Mouse (Mus musculus) neural tube, embryonic 14.5 days (tissue): ENCODE data around the gene Fat2. TPM values are rescaled to one million over a fixed set of nuclear protein-coding genes. Genes with fewer than 3 reads are reported as not detected.

Experiments used
- ATAC-seq: fragments of 200-750 bp; cut with Nextera tagmentation; 2 replicates; pipeline ENCODE4 v1.8.0; 2017; ENCODE audit warnings: low read depth, mild to moderate bottlenecking, moderate TSS enrichment, moderate library complexity
- H3K27ac ChIP-seq: fragments of 300-500 bp; sonication (generic); 2 replicates; pipeline ENCODE4 v1.5.1; 2014; ENCODE audit warnings: low read depth, mild to moderate bottlenecking, control low read depth, low read length, moderate library complexity, mixed read lengths
- H3K27me3 ChIP-seq: fragments of 300-500 bp; sonication (generic); 2 replicates; pipeline ENCODE4 v1.6.1; 2014; ENCODE audit warnings: low read length; ENCODE audit not compliant: control insufficient read depth, insufficient read depth
- H3K36me3 ChIP-seq: fragments of 300-500 bp; sonication (generic); 2 replicates; pipeline ENCODE4 v1.6.1; 2014; ENCODE audit warnings: low read length, mixed read lengths; ENCODE audit not compliant: control insufficient read depth, insufficient read depth
- H3K4me1 ChIP-seq: fragments of 300-500 bp; sonication (generic); 2 replicates; pipeline ENCODE4 v1.6.1; 2014; ENCODE audit warnings: low read length; ENCODE audit not compliant: control insufficient read depth, insufficient read depth
- H3K4me2 ChIP-seq: fragments of 300-500 bp; sonication (generic); 2 replicates; pipeline ENCODE4 v1.6.1; 2014; ENCODE audit warnings: mild to moderate bottlenecking, low read depth, low read length, control low read depth
- H3K4me3 ChIP-seq: fragments of 300-500 bp; sonication (generic); 2 replicates; pipeline ENCODE4 v1.5.1; 2014; ENCODE audit warnings: low read depth, low read length, control low read depth, mixed read lengths
- H3K9ac ChIP-seq: fragments of 300-500 bp; sonication (generic); replicated peaks from 2 replicates; pipeline ENCODE4 v1.6.1; 2014; ENCODE audit warnings: low read depth, mild to moderate bottlenecking, control low read depth, low read length, mixed read lengths
- H3K9me3 ChIP-seq: fragments of 300-500 bp; sonication (generic); 2 replicates; pipeline ENCODE4 v1.6.1; 2016; ENCODE audit warnings: low read length; ENCODE audit not compliant: control insufficient read depth
- WGBS: fragments of 180-500 bp; shearing (Covaris S2); extraction: QIAGEN DNeasy Blood & Tissue Kit; methylation state at CpG from one replicate; pipeline ENCODE4 v1.1.7; 2014; 5-methylcytosine and 5-hydroxymethylcytosine counted together
- polyA plus RNA-seq: library from polyadenylated mRNA; unstranded; fragments of >200 nt; fragmentation: Nextera tagmentation; extraction: Ambion mirVana; gene quantifications from 2 replicates; pipeline ENCODE4 v1.2.1, GENCODE M21; 2014

Gene Fat2
- polyA plus RNA-seq, 1 experiment from 2014 or later, result not detected

GRCm38 (mm10) chr11:55234791-55235190 lies 101.6 kb downstream of the Fat2 start:
- Histone ChIP-seq H3K27ac (no peak overlapping the region), H3K4me2 (no peak overlapping the region), H3K36me3 (peaks cover 7% of the 10 kb centered on the region), H3K27me3 (no peaks in the 10 kb centered on the region), H3K4me1 (no peaks in the 10 kb centered on the region), H3K4me3 (no peak overlapping the region), H3K9ac (no peak overlapping the region), H3K9me3 (no peaks in the 10 kb centered on the region)
- 91% methylated on average over 4 of the region's 4 CpGs for WGBS
- no peak for ATAC-seq

- Histone ChIP-seq H3K4me2 (no peak overlapping the region), H3K4me1 (no peaks in the 10 kb centered on the region), H3K9me3 (no peaks in the 10 kb centered on the region), H3K4me3 (no peak overlapping the region), H3K9ac (no peak overlapping the region), H3K36me3 (peaks cover 7% of the 10 kb centered on the region), H3K27me3 (no peaks in the 10 kb centered on the region), H3K27ac (no peak overlapping the region)
- ATAC-seq, result no peak
- 94% methylated on average over 7 of the region's 7 CpGs for WGBS
These were observed 102.1 kb downstream of the Fat2 start for GRCm38 (mm10) chr11:55234288-55234687.

GRCm38 (mm10) chr11:55231034-55231433 lies 105.3 kb downstream of the Fat2 start:
- Histone ChIP-seq H3K9me3 (no peaks in the 10 kb centered on the region), H3K27ac (no peak overlapping the region), H3K9ac (no peak overlapping the region), H3K4me2 (no peak overlapping the region), H3K36me3 (peaks cover 13% of the 10 kb centered on the region), H3K4me1 (no peaks in the 10 kb centered on the region), H3K4me3 (no peak overlapping the region), H3K27me3 (no peaks in the 10 kb centered on the region)
- no peak for ATAC-seq
- WGBS, result 94% methylated on average over 6 of the region's 6 CpGs

- Histone ChIP-seq H3K27ac (no peak overlapping the region), H3K36me3 (peaks cover 28% of the 10 kb centered on the region), H3K9ac (no peak overlapping the region), H3K27me3 (no peaks in the 10 kb centered on the region), H3K4me2 (no peak overlapping the region), H3K4me3 (no peak overlapping the region), H3K4me1 (no peaks in the 10 kb centered on the region), H3K9me3 (no peaks in the 10 kb centered on the region)
- ATAC-seq, result no peak
- WGBS, result 92% methylated on average over 7 of the region's 7 CpGs
These were observed 115.1 kb downstream of the Fat2 start for GRCm38 (mm10) chr11:55221306-55221705.

GRCm38 (mm10) chr11:55218473-55218872 lies 117.9 kb downstream of the Fat2 start:
- Histone ChIP-seq H3K27ac (no peak overlapping the region), H3K4me3 (no peak overlapping the region), H3K4me1 (no peaks in the 10 kb centered on the region), H3K9ac (no peak overlapping the region), H3K36me3 (peaks cover 16% of the 10 kb centered on the region; the same call in 1 of the 2 replicates), H3K27me3 (no peaks in the 10 kb centered on the region), H3K9me3 (no peaks in the 10 kb centered on the region), H3K4me2 (no peak overlapping the region)
- no peak for ATAC-seq
- 98% methylated on average over 3 of the region's 3 CpGs for WGBS

- no peaks in the 10 kb centered on the region for H3K4me1 ChIP-seq
- H3K9me3 ChIP-seq, result no peaks in the 10 kb centered on the region
- WGBS, result 95% methylated on average over 7 of the region's 7 CpGs
These were observed 118.5 kb downstream of the Fat2 start for GRCm38 (mm10) chr11:55217880-55218279.

GRCm38 (mm10) chr11:55217418-55217817 lies 118.9 kb downstream of the Fat2 start:
- Histone ChIP-seq H3K4me1 (no peaks in the 10 kb centered on the region), H3K4me3 (no peak overlapping the region), H3K4me2 (no peak overlapping the region), H3K27me3 (no peaks in the 10 kb centered on the region), H3K36me3 (peaks cover 16% of the 10 kb centered on the region; the same call in 1 of the 2 replicates), H3K9me3 (no peaks in the 10 kb centered on the region), H3K27ac (no peak overlapping the region), H3K9ac (no peak overlapping the region)
- 84% methylated on average over 4 of the region's 4 CpGs for WGBS
- ATAC-seq, result no peak

More at GRCm38 (mm10) chr11:55217880-55218279, 118.5 kb downstream of the Fat2 start:
- H3K4me3 ChIP-seq, result no peak overlapping the region
- no peak overlapping the region for H3K4me2 ChIP-seq
- no peak for ATAC-seq
- no peaks in the 10 kb centered on the region for H3K27me3 ChIP-seq
- H3K36me3 ChIP-seq, result peaks cover 16% of the 10 kb centered on the region; the same call in 1 of the 2 replicates
- H3K9ac ChIP-seq, result no peak overlapping the region
- no peak overlapping the region for H3K27ac ChIP-seq

GRCm38 (mm10) chr11:55216830-55217229 lies 119.5 kb downstream of the Fat2 start:
- H3K4me3 ChIP-seq, result no peak overlapping the region
- H3K27me3 ChIP-seq, result no peaks in the 10 kb centered on the region
- H3K9ac ChIP-seq, result no peak overlapping the region
- H3K4me2 ChIP-seq, result no peak overlapping the region
- H3K36me3 ChIP-seq, result peaks cover 16% of the 10 kb centered on the region; the same call in 1 of the 2 replicates
- H3K4me1 ChIP-seq, result no peaks in the 10 kb centered on the region
- 84% methylated on average over 13 of the region's 13 CpGs for whole genome bisulfite sequencing
- H3K27ac ChIP-seq, result no peak overlapping the region
- no peaks in the 10 kb centered on the region for H3K9me3 ChIP-seq
- no peak for ATAC-seq

GRCm38 (mm10) chr11:55216061-55216460 lies 120.3 kb downstream of the Fat2 start:
- H3K36me3 ChIP-seq, result peaks cover 16% of the 10 kb centered on the region; the same call in 1 of the 2 replicates
- no peaks in the 10 kb centered on the region for H3K27me3 ChIP-seq

More at GRCm38 (mm10) chr11:55216061-55216460, 120.3 kb downstream of the Fat2 start:
- Histone ChIP-seq H3K9ac (no peak overlapping the region), H3K27ac (no peak overlapping the region), H3K4me2 (no peak overlapping the region), H3K4me1 (no peaks in the 10 kb centered on the region), H3K4me3 (no peak overlapping the region), H3K9me3 (no peaks in the 10 kb centered on the region)
- 84% methylated on average over 3 of the region's 4 CpGs for WGBS
- no peak for ATAC-seq
